Mouse (Mus musculus) frontal cortex, adult (tissue): ENCODE measurements around the gene C3.

ENCODE experiments used
- ATAC-seq: cut with Nextera tagmentation; 2 replicates; pipeline ENCODE4 v1.9.2; 2017; ENCODE audit warnings: mild to moderate bottlenecking, moderate library complexity, mixed read lengths; ENCODE audit not compliant: low TSS enrichment

C3 gene

GRCm38 (mm10) chr17:57219884-57220207 is 8.1 kb downstream of the C3 start:
- 0 out of 2 replicates have a peak, but pooled peaks have one; percentile 57 for ATAC-seq

- peak; percentile 66 for ATAC-seq
Observed at GRCm38 (mm10) chr17:57219167-57219883, 8.6 kb downstream of the C3 start.

- no peak for ATAC-seq
Observed at GRCm38 (mm10) chr17:57218335-57218900, 9.5 kb downstream of the C3 start.

- ATAC-seq: peak; percentile 50; the same call in 1 of the 2 replicates
Observed at GRCm38 (mm10) chr17:57214676-57215387, 13.1 kb downstream of the C3 start.

GRCm38 (mm10) chr17:57211501-57211900 is 16.4 kb downstream of the C3 start:
- no peak for ATAC-seq

- ATAC-seq: no peak
Observed at GRCm38 (mm10) chr17:57209330-57209729, 18.6 kb downstream of the C3 start.

- no peak for ATAC-seq
Observed at GRCm38 (mm10) chr17:57207938-57208337, 20.0 kb downstream of the C3 start.

- ATAC-seq: no peak
Observed at GRCm38 (mm10) chr17:57201841-57202724, 25.9 kb downstream of the C3 start.

- ATAC-seq: no peak
Observed at GRCm38 (mm10) chr17:57198252-57198651, 29.7 kb downstream of the C3 start.

- no peak for ATAC-seq
Observed at GRCm38 (mm10) chr17:57195326-57196010, 32.5 kb downstream of the C3 start.

- ATAC-seq: no peak
Observed at GRCm38 (mm10) chr17:57194771-57195170, 33.2 kb downstream of the C3 start.

GRCm38 (mm10) chr17:57194041-57194507 is 33.9 kb downstream of the C3 start, which contains the start of gene Tnfsf14:
TSS of gene Tnfsf14 (minus strand) at chr17:57194177.
- no peak for ATAC-seq

GRCm38 (mm10) chr17:57188510-57189192 is 39.3 kb downstream of the C3 start:
- ATAC-seq: no peak

- ATAC-seq: no peak
Observed at GRCm38 (mm10) chr17:57185641-57186040, 42.3 kb downstream of the C3 start.

GRCm38 (mm10) chr17:57182871-57183270 is 45.1 kb downstream of the C3 start:
- ATAC-seq: no peak

- no peak for ATAC-seq
Observed at GRCm38 (mm10) chr17:57180363-57180762, 47.6 kb downstream of the C3 start.

GRCm38 (mm10) chr17:57173351-57173750 is 54.6 kb downstream of the C3 start:
- no peak for ATAC-seq

- ATAC-seq: no peak
Observed at GRCm38 (mm10) chr17:57172378-57172777, 55.6 kb downstream of the C3 start.

- ATAC-seq: no peak
Observed at GRCm38 (mm10) chr17:57170616-57171260, 57.2 kb downstream of the C3 start.
